Mouse (Mus musculus): ENCODE measurements around the gene Rcbtb2. TPM values are rescaled to one million over a fixed set of nuclear protein-coding genes. Genes with fewer than 3 reads are reported as not detected.
"Not testable (repeated sequence)": the region's sequence is repeated elsewhere in the genome, so short reads cannot be mapped to it uniquely, and the experiment has no call there.

The Rcbtb2 gene
- polyA plus RNA-seq (2015; fragmentation: Nextera tagmentation; extraction: Ambion mirVana), result 88.0 and 88.8 TPM in 2 replicates

GRCm38 (mm10) chr14:73122923-73123278 is at the start of gene Rcbtb2:
Gene Rcbtb2 (plus strand): TSS chr14:73123037.
- WGBS, result 68% methylated on average over 4 of the region's 4 CpGs

GRCm38 (mm10) chr14:73083563-73083962 is 39.3 kb upstream of the Rcbtb2 start:
- Histone ChIP-seq H3K4me2 (no peak overlapping the region), H3K4me3 (no peak overlapping the region), H3K36me3 (no peaks in the 10 kb centered on the region), H3K27me3 (no peaks in the 10 kb centered on the region), H3K4me1 (replicated peaks) (no peaks in the 10 kb centered on the region), H3K27ac (no peak overlapping the region), H3K9me3 (no peaks in the 10 kb centered on the region), H3K9ac (no peak overlapping the region)
- WGBS, result 87% methylated on average over 2 of the region's 2 CpGs
- ATAC-seq (ENCODE audit: low FRiP score), result no peak

More at GRCm38 (mm10) chr14:73122923-73123278, at the start of gene Rcbtb2:
- ATAC-seq (ENCODE audit: low FRiP score), result no peak
- no peaks in the 10 kb centered on the region for H3K36me3 ChIP-seq
- H3K9me3 ChIP-seq, result no peaks in the 10 kb centered on the region
- H3K4me2 ChIP-seq, result no peak within 1 kb of the TSS
- H3K27ac ChIP-seq, result no peak within 1 kb of the TSS
- H3K4me3 ChIP-seq, result no peak within 1 kb of the TSS
- H3K9ac ChIP-seq, result no peak within 1 kb of the TSS
- H3K27me3 ChIP-seq, result no peaks in the 10 kb centered on the region
- peaks cover 9% of the 10 kb centered on the region for H3K4me1 ChIP-seq (replicated peaks)

- Histone ChIP-seq H3K9me3 (no peaks in the 10 kb centered on the region), H3K4me3 (no peak overlapping the region), H3K27ac (no peak overlapping the region), H3K36me3 (no peaks in the 10 kb centered on the region), H3K4me1 (replicated peaks) (no peaks in the 10 kb centered on the region), H3K4me2 (no peak overlapping the region), H3K9ac (no peak overlapping the region), H3K27me3 (no peaks in the 10 kb centered on the region)
- 63% methylated on average over 3 of the region's 3 CpGs for WGBS
- ATAC-seq (ENCODE audit: low FRiP score), result no peak
These were observed 36.4 kb upstream of the Rcbtb2 start for GRCm38 (mm10) chr14:73086425-73086824.

GRCm38 (mm10) chr14:73087247-73087646 is 35.6 kb upstream of the Rcbtb2 start:
- H3K4me3 ChIP-seq, result no peak overlapping the region

GRCm38 (mm10) chr14:73087746-73088145 is 35.1 kb upstream of the Rcbtb2 start:
- Histone ChIP-seq H3K4me2 (no peak overlapping the region), H3K9me3 (no peaks in the 10 kb centered on the region), H3K4me1 (replicated peaks) (no peaks in the 10 kb centered on the region), H3K4me3 (no peak overlapping the region), H3K9ac (no peak overlapping the region), H3K27me3 (no peaks in the 10 kb centered on the region), H3K27ac (no peak overlapping the region), H3K36me3 (no peaks in the 10 kb centered on the region)
- 90% methylated on average over 5 of the region's 5 CpGs for WGBS
- no peak for ATAC-seq (ENCODE audit: low FRiP score)

More at GRCm38 (mm10) chr14:73087247-73087646, 35.6 kb upstream of the Rcbtb2 start:
- no peak for ATAC-seq (ENCODE audit: low FRiP score)
- H3K27ac ChIP-seq, result no peak overlapping the region
- H3K27me3 ChIP-seq, result no peaks in the 10 kb centered on the region
- no peak overlapping the region for H3K9ac ChIP-seq
- no peaks in the 10 kb centered on the region for H3K9me3 ChIP-seq
- H3K4me1 ChIP-seq (replicated peaks), result no peaks in the 10 kb centered on the region
- H3K36me3 ChIP-seq, result no peaks in the 10 kb centered on the region
- H3K4me2 ChIP-seq, result no peak overlapping the region
- 72% methylated on average over 5 of the region's 5 CpGs for WGBS

GRCm38 (mm10) chr14:73088224-73088623 is 34.6 kb upstream of the Rcbtb2 start:
- no peaks in the 10 kb centered on the region for H3K36me3 ChIP-seq
- H3K4me3 ChIP-seq, result no peak overlapping the region
- no peak overlapping the region for H3K27ac ChIP-seq
- no peak overlapping the region for H3K9ac ChIP-seq
- no peaks in the 10 kb centered on the region for H3K27me3 ChIP-seq
- H3K4me2 ChIP-seq, result no peak overlapping the region
- 97% methylated on average over 1 of the region's 1 CpGs for WGBS
- ATAC-seq (ENCODE audit: low FRiP score), result no peak
- no peaks in the 10 kb centered on the region for H3K9me3 ChIP-seq
- no peaks in the 10 kb centered on the region for H3K4me1 ChIP-seq (replicated peaks)

GRCm38 (mm10) chr14:73092871-73093270 is 30.0 kb upstream of the Rcbtb2 start:
- WGBS, result 90% methylated on average over 3 of the region's 3 CpGs
- no peak overlapping the region for H3K27ac ChIP-seq
- no peak overlapping the region for H3K4me2 ChIP-seq
- H3K36me3 ChIP-seq, result no peaks in the 10 kb centered on the region
- no peaks in the 10 kb centered on the region for H3K4me1 ChIP-seq (replicated peaks)
- no peaks in the 10 kb centered on the region for H3K27me3 ChIP-seq
- no peak overlapping the region for H3K9ac ChIP-seq
- no peak for ATAC-seq (ENCODE audit: low FRiP score)
- H3K9me3 ChIP-seq, result no peaks in the 10 kb centered on the region
- no peak overlapping the region for H3K4me3 ChIP-seq

- no peaks in the 10 kb centered on the region for H3K4me1 ChIP-seq (replicated peaks)
- H3K9ac ChIP-seq, result no peak overlapping the region
- H3K36me3 ChIP-seq, result no peaks in the 10 kb centered on the region
- 86% methylated on average over 13 of the region's 13 CpGs for WGBS
- no peak overlapping the region for H3K4me2 ChIP-seq
- no peak for ATAC-seq (ENCODE audit: low FRiP score)
- no peaks in the 10 kb centered on the region for H3K9me3 ChIP-seq
- H3K4me3 ChIP-seq, result no peak overlapping the region
- peaks cover 6% of the 10 kb centered on the region; the same call in 1 of the 2 replicates for H3K27me3 ChIP-seq
- H3K27ac ChIP-seq, result no peak overlapping the region
These were observed 27.9 kb upstream of the Rcbtb2 start for GRCm38 (mm10) chr14:73094802-73095550.

- H3K36me3 ChIP-seq, result no peaks in the 10 kb centered on the region
- no peak overlapping the region for H3K9ac ChIP-seq
- peaks cover 18% of the 10 kb centered on the region; the same call in 1 of the 2 replicates for H3K27me3 ChIP-seq
- no peak overlapping the region for H3K4me2 ChIP-seq
- ATAC-seq (ENCODE audit: low FRiP score), result no peak
- WGBS, result 45% methylated on average over 10 of the region's 10 CpGs
- no peak overlapping the region for H3K4me3 ChIP-seq
- no peaks in the 10 kb centered on the region for H3K9me3 ChIP-seq
- no peaks in the 10 kb centered on the region for H3K4me1 ChIP-seq (replicated peaks)
- H3K27ac ChIP-seq, result no peak overlapping the region
These were observed 24.0 kb upstream of the Rcbtb2 start for GRCm38 (mm10) chr14:73098677-73099387.

GRCm38 (mm10) chr14:73102270-73102865 is 20.5 kb upstream of the Rcbtb2 start:
- peaks cover 18% of the 10 kb centered on the region; the same call in 1 of the 2 replicates for H3K27me3 ChIP-seq
- H3K4me2 ChIP-seq, result no peak overlapping the region
- no peaks in the 10 kb centered on the region for H3K9me3 ChIP-seq
- peaks cover 4% of the 10 kb centered on the region for H3K4me1 ChIP-seq (replicated peaks)
- H3K9ac ChIP-seq, result no peak overlapping the region
- ATAC-seq (ENCODE audit: low FRiP score), result no peak
- no peak overlapping the region for H3K27ac ChIP-seq
- H3K36me3 ChIP-seq, result no peaks in the 10 kb centered on the region
- H3K4me3 ChIP-seq, result no peak overlapping the region
- WGBS, result 72% methylated on average over 12 of the region's 12 CpGs

GRCm38 (mm10) chr14:73102986-73103385 is 19.9 kb upstream of the Rcbtb2 start:
- H3K9ac ChIP-seq; H3K9me3 ChIP-seq; ATAC-seq (ENCODE audit: low FRiP score); H3K4me1 ChIP-seq (replicated peaks); H3K36me3 ChIP-seq; H3K27ac ChIP-seq; H3K4me2 ChIP-seq; H3K4me3 ChIP-seq: not testable (repeated sequence)
- 46% methylated on average over 4 of the region's 4 CpGs for WGBS
- peaks cover 18% of the 10 kb centered on the region; the same call in 1 of the 2 replicates for H3K27me3 ChIP-seq

GRCm38 (mm10) chr14:73104913-73105312 is 17.9 kb upstream of the Rcbtb2 start:
- no peak overlapping the region for H3K27ac ChIP-seq
- H3K9me3 ChIP-seq, result no peaks in the 10 kb centered on the region
- peaks cover 4% of the 10 kb centered on the region for H3K4me1 ChIP-seq (replicated peaks)
- peaks cover 12% of the 10 kb centered on the region; the same call in 1 of the 2 replicates for H3K27me3 ChIP-seq
- no peak overlapping the region for H3K9ac ChIP-seq
- ATAC-seq (ENCODE audit: low FRiP score), result no peak
- H3K36me3 ChIP-seq, result no peaks in the 10 kb centered on the region
- no peak overlapping the region for H3K4me2 ChIP-seq
- H3K4me3 ChIP-seq, result no peak overlapping the region
- WGBS, result 83% methylated on average over 6 of the region's 6 CpGs
